Mouse (Mus musculus) kidney, embryonic 16.5 days (tissue): Measurements from ENCODE around the gene 1700025G04Rik. TPM values are rescaled to one million over a fixed set of nuclear protein-coding genes. Genes with fewer than 3 reads are reported as not detected.
A peak's percentile ranks its signal among the peaks of the same experiment; 100 is the strongest.

Experiments
- ATAC-seq: fragments of 200-750 bp; cut with Nextera tagmentation; 2 replicates; pipeline ENCODE4 v1.8.0; 2017; ENCODE audit warnings: moderate TSS enrichment; ENCODE audit not compliant: low FRiP score, low TSS enrichment
- H3K27ac ChIP-seq: fragments of 300-500 bp; sonication (generic); 2 replicates; pipeline ENCODE4 v1.5.1; 2014; ENCODE audit warnings: low read length
- H3K27me3 ChIP-seq: fragments of 300-500 bp; sonication (generic); 2 replicates; pipeline ENCODE4 v1.6.1; 2014; ENCODE audit warnings: low read length, control low read depth, mixed read lengths; ENCODE audit not compliant: insufficient read depth
- H3K36me3 ChIP-seq: fragments of 300-500 bp; sonication (generic); 2 replicates; pipeline ENCODE4 v1.6.1; 2014; ENCODE audit warnings: low read length, control low read depth, mixed read lengths; ENCODE audit not compliant: insufficient read depth
- H3K4me1 ChIP-seq: fragments of 300-500 bp; sonication (generic); 2 replicates; pipeline ENCODE4 v1.6.1; 2014; ENCODE audit warnings: low read length, control low read depth, mixed read lengths; ENCODE audit not compliant: insufficient read depth
- H3K4me2 ChIP-seq: fragments of 300-500 bp; sonication (generic); replicated peaks from 2 replicates; pipeline ENCODE4 v1.6.1; 2014; ENCODE audit warnings: low read depth, low read length
- H3K4me3 ChIP-seq: fragments of 300-500 bp; sonication (generic); 2 replicates; pipeline ENCODE4 v1.5.1; 2014; ENCODE audit warnings: mild to moderate bottlenecking, low read length
- H3K9ac ChIP-seq: fragments of 300-500 bp; sonication (generic); replicated peaks from 2 replicates; pipeline ENCODE4 v1.6.1; 2014; ENCODE audit warnings: low read length
- H3K9me3 ChIP-seq: fragments of 300-500 bp; sonication (generic); 2 replicates; pipeline ENCODE4 v1.6.1; 2016; ENCODE audit warnings: low read length, control low read depth
- WGBS: fragments of 180-500 bp; shearing (Covaris S2); extraction: QIAGEN DNeasy Blood & Tissue Kit; methylation state at CpG from one replicate; pipeline ENCODE4 v1.1.7; 2014; 5-methylcytosine and 5-hydroxymethylcytosine counted together
- polyA plus RNA-seq: library from polyadenylated mRNA; unstranded; fragments of >200 nt; fragmentation: Nextera tagmentation; extraction: Ambion mirVana; gene quantifications from 2 replicates; pipeline ENCODE4 v1.2.1, GENCODE M21; 2015

Gene 1700025G04Rik
- polyA plus RNA-seq, 1 experiment from 2014 or later, result 15.4 TPM

DNA sequence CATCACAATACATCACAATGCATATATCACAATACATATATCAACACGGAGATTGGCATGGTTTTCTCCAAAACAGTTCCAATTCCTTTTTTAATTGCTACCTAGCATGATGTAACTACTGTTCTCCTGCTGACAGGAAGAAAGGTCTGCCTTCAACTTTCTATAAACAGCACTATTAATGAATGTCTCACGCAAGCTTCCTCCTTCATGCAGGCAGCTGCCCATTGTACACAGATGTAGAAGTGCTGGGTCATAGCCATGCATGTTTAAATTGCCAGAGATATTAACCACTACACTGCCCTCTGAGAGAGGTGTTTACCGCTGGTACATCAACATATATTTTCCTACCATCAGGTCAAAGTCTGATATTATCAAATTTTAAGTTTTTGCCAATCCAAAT is 113.1 kb downstream of the 1700025G04Rik start:
- no peak overlapping the region for H3K9ac ChIP-seq
- H3K36me3 ChIP-seq, result no peaks in the 10 kb centered on the region
- H3K4me1 ChIP-seq, result peaks cover 27% of the 10 kb centered on the region; the same call in 1 of the 2 replicates
- WGBS, result 75% methylated on average over 3 of the region's 3 CpGs
- H3K4me3 ChIP-seq, result no peak overlapping the region
- H3K4me2 ChIP-seq, result no peak overlapping the region
- no peak overlapping the region for H3K27ac ChIP-seq
- H3K9me3 ChIP-seq, result no peaks in the 10 kb centered on the region
- no peaks in the 10 kb centered on the region for H3K27me3 ChIP-seq
- ATAC-seq, result no peak

- ATAC-seq, result 0 out of 2 replicates have a peak, but pooled peaks have one; percentile 41
- Histone ChIP-seq H3K36me3 (no peaks in the 10 kb centered on the region), H3K4me1 (peaks cover 27% of the 10 kb centered on the region; the same call in 1 of the 2 replicates), H3K27ac (peak overlapping the region; percentile 36; the same call in 1 of the 2 replicates), H3K9ac (no peak overlapping the region), H3K9me3 (no peaks in the 10 kb centered on the region), H3K4me3 (no peak overlapping the region), H3K4me2 (no peak overlapping the region), H3K27me3 (no peaks in the 10 kb centered on the region)
- WGBS, result 55% methylated on average over 17 of the region's 17 CpGs
These were observed 114.2 kb downstream of the 1700025G04Rik start for GRCm38 (mm10) chr1:151975418-151976379.

DNA sequence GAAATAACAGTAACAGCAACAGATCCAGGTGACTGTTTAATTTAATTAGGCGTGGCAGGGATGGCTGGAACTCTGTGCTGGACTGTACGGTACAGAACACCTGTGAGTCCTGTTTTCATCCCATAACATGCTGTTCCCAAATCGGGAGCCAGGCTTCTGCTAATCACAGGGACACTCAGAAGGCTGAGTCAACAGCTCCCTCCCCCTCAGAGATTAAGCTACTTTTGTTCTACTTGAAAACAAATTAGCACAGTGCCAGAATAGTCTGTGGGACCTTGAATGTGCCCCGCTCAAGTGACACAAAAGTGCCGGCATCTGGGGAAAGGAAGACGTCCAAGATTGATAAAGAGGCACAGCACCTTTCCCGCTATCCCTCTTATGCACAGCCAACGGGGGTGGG is 115.0 kb downstream of the 1700025G04Rik start:
- Histone ChIP-seq H3K4me3 (no peak overlapping the region), H3K27ac (no peak overlapping the region), H3K4me2 (no peak overlapping the region), H3K9me3 (no peaks in the 10 kb centered on the region), H3K9ac (no peak overlapping the region), H3K27me3 (no peaks in the 10 kb centered on the region), H3K36me3 (no peaks in the 10 kb centered on the region), H3K4me1 (peaks cover 27% of the 10 kb centered on the region; the same call in 1 of the 2 replicates)
- WGBS, result 75% methylated on average over 8 of the region's 8 CpGs
- no peak for ATAC-seq

DNA sequence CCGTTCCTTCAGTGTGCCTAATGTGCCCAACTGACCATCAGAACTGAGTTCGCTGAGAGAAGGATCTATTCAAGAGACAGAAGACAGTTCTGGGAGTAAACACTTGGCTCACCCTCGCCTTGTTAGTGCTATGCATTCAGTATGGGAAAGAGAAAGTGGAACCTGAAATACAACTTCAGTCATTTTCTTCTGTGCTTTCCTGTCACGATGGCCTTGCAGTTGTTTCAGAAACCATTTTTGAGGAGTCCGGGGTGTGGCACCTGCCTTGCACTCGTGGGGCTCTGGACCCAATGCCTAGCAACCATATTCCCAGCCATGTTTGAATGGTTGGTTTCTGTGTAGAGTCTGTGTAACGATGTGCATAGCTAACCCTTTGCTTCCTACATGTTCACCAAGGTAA is 115.5 kb downstream of the 1700025G04Rik start:
- no peak for ATAC-seq
- H3K4me2 ChIP-seq, result no peak overlapping the region
- H3K27ac ChIP-seq, result no peak overlapping the region
- no peak overlapping the region for H3K4me3 ChIP-seq
- H3K27me3 ChIP-seq, result no peaks in the 10 kb centered on the region
- peaks cover 27% of the 10 kb centered on the region; the same call in 1 of the 2 replicates for H3K4me1 ChIP-seq
- H3K9me3 ChIP-seq, result no peaks in the 10 kb centered on the region
- no peaks in the 10 kb centered on the region for H3K36me3 ChIP-seq
- 91% methylated on average over 7 of the region's 7 CpGs for WGBS
- H3K9ac ChIP-seq, result no peak overlapping the region

DNA sequence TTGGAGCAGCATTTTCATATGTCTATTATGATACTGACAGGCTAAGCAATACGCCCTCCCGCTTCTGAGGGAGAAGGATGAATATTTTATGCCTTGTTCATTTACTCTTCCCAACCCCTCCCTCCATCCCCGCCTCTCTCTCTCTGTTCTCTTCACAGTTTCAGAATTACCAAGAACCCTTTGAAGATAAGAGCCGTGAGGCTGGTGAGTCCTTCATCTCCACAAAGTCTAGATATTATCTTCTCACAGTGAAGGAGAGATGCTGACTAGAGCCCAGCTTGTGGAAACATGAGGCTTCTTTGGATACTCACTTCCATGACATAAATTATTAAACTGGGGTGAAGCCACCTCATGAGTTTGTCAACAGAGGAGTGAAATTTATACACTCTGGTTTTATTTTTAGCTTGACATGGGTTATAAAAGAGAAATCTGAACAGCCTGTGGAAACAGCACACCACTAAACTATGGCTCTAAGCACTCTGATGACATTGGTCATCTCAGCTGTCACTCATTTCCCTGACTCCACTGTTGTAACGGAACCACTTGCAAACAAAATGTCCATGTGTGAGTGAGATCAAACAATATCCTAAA is 116.7 kb downstream of the 1700025G04Rik start:
- 60% methylated on average over 5 of the region's 5 CpGs for WGBS
- peaks cover 27% of the 10 kb centered on the region; the same call in 1 of the 2 replicates for H3K4me1 ChIP-seq
- H3K27me3 ChIP-seq, result no peaks in the 10 kb centered on the region
- 0 out of 2 replicates have a peak overlapping the region, but pooled peaks have one; percentile 13 for H3K27ac ChIP-seq
- no peaks in the 10 kb centered on the region for H3K36me3 ChIP-seq
- ATAC-seq, result no peak
- H3K9ac ChIP-seq, result no peak overlapping the region
- H3K4me3 ChIP-seq, result no peak overlapping the region
- no peak overlapping the region for H3K4me2 ChIP-seq
- no peaks in the 10 kb centered on the region for H3K9me3 ChIP-seq

- H3K27ac ChIP-seq, result no peak overlapping the region
- WGBS, result 90% methylated on average over 2 of the region's 2 CpGs
- no peaks in the 10 kb centered on the region for H3K36me3 ChIP-seq
- no peak overlapping the region for H3K9ac ChIP-seq
- no peaks in the 10 kb centered on the region for H3K9me3 ChIP-seq
- no peaks in the 10 kb centered on the region for H3K27me3 ChIP-seq
- ATAC-seq, result no peak
- no peak overlapping the region for H3K4me3 ChIP-seq
- H3K4me1 ChIP-seq, result peaks cover 23% of the 10 kb centered on the region
- H3K4me2 ChIP-seq, result no peak overlapping the region
These were observed 118.3 kb downstream of the 1700025G04Rik start for GRCm38 (mm10) chr1:151971581-151971980.

DNA sequence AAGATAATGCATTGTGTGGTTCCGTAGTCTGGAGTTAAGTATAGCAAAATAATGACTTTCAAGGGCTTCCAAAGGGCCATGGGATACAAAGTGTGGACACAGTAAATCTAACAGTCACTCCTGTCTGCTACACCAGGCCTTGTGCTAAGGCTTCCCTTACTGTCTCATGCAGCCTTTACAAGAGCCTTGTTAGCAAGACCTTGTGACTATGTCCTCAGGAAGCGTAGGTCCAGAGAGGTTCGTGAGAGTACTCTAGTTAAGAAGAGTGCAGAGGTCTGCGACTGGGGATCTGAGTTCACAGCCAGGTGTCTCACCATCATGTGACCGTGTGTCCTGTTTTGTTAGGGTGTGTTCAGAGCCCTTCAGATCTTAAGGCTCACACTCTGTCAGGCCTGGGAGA is 121.8 kb downstream of the 1700025G04Rik start:
- no peak overlapping the region for H3K9ac ChIP-seq
- no peak overlapping the region for H3K4me3 ChIP-seq
- no peak for ATAC-seq
- H3K27me3 ChIP-seq, result no peaks in the 10 kb centered on the region
- no peak overlapping the region for H3K4me2 ChIP-seq
- H3K4me1 ChIP-seq, result peaks cover 14% of the 10 kb centered on the region; the same call in 1 of the 2 replicates
- 87% methylated on average over 5 of the region's 5 CpGs for WGBS
- H3K27ac ChIP-seq, result no peak overlapping the region
- H3K9me3 ChIP-seq, result no peaks in the 10 kb centered on the region
- no peaks in the 10 kb centered on the region for H3K36me3 ChIP-seq

GRCm38 (mm10) chr1:151964811-151965210 is 125.1 kb downstream of the 1700025G04Rik start:
- H3K4me2 ChIP-seq, result no peak overlapping the region
- H3K9ac ChIP-seq, result no peak overlapping the region
- WGBS, result 73% methylated on average over 2 of the region's 2 CpGs
- H3K4me1 ChIP-seq, result peaks cover 21% of the 10 kb centered on the region
- H3K27me3 ChIP-seq, result no peaks in the 10 kb centered on the region
- H3K4me3 ChIP-seq, result no peak overlapping the region
- H3K9me3 ChIP-seq, result peaks cover 5% of the 10 kb centered on the region; the same call in 1 of the 2 replicates
- no peaks in the 10 kb centered on the region for H3K36me3 ChIP-seq
- H3K27ac ChIP-seq, result no peak overlapping the region
- no peak for ATAC-seq

GRCm38 (mm10) chr1:151963248-151963647 is 126.7 kb downstream of the 1700025G04Rik start:
- Histone ChIP-seq H3K4me3 (no peak overlapping the region), H3K27me3 (no peaks in the 10 kb centered on the region), H3K9ac (no peak overlapping the region), H3K27ac (no peak overlapping the region), H3K9me3 (peaks cover 5% of the 10 kb centered on the region; the same call in 1 of the 2 replicates), H3K4me2 (no peak overlapping the region), H3K36me3 (no peaks in the 10 kb centered on the region), H3K4me1 (peaks cover 21% of the 10 kb centered on the region)
- ATAC-seq, result no peak
- WGBS, result 41% methylated on average over 7 of the region's 7 CpGs
